Mouse (Mus musculus): ENCODE measurements around the gene Prr5.

- TF ChIP-seq POLR2A (IDR thresholded peaks at IDR 0.05; ENCODE audit: borderline replicate concordance, low read depth, low read length) (no peak), CTCF (IDR thresholded peaks at IDR 0.05; ENCODE audit: low read depth, low read length) (peak; percentile 33)
These were observed 9.7 kb downstream of the Prr5 start for GRCm38 (mm10) chr15:84679090-84679489.

Data from bone marrow macrophage, adult 2 months (primary cell).